Mouse (Mus musculus): ENCODE measurements at regions not wholly inside any gene's neighbourhood (a gene's known extent, or its start where the extent isn't known, plus 50 kb on each side); places are given as distances from the start of the nearest gene placed in this dataset.
"Not testable (repeated sequence)": the region's sequence is repeated elsewhere in the genome, so short reads cannot be mapped to it uniquely, and the experiment has no call there.

- no peak for DNase-seq
Observed at GRCm38 (mm10) chr5:26586108-26586507, 230.9 kb upstream of the Dpp6 start.

DNA sequence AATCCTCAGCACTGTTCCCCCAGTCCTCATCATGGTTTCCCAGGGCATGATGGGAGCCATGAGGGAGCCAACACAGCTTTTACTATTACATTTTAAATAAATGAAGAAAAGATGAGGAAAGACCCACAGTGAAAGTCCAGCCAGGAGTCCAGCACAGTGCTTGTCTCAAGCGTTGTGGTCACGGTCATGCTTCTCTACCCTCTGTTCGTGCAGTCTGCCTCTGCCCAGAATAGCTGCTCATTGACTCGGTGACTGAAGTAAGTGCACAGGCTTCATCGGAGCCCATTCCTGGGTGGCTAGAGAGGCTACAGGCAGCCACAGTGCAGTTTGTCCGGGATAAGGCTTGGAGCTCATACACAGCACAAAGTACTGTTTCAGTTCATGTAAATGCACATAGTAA lies 226.1 kb upstream of the Dpp6 start:
- no peak for DNase-seq

DNA sequence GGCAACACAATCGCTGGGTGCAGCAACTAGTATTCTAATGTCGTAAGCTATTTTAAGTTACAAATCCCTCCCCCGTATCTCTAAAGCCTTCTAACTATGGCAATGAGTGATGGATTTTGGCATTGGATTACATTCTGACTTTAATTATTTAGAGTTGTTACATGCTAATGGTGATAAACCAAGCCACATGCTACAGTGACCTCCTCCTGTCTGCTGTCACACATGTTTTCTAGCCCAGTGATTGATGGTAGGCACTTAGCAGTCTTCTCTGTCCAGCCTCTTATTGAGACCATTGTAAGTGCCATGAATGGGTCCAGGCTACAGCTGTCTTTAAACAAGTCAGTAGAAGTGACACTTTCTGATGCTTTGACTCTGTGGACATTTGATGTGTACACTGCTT lies 224.7 kb upstream of the Dpp6 start:
- no peak for DNase-seq

- DNase-seq: no peak
Observed at GRCm38 (mm10) chr5:26597991-26598390, 219.0 kb upstream of the Dpp6 start.

- DNase-seq: no peak
Observed at GRCm38 (mm10) chr5:26619272-26619671, 197.7 kb upstream of the Dpp6 start.

DNA sequence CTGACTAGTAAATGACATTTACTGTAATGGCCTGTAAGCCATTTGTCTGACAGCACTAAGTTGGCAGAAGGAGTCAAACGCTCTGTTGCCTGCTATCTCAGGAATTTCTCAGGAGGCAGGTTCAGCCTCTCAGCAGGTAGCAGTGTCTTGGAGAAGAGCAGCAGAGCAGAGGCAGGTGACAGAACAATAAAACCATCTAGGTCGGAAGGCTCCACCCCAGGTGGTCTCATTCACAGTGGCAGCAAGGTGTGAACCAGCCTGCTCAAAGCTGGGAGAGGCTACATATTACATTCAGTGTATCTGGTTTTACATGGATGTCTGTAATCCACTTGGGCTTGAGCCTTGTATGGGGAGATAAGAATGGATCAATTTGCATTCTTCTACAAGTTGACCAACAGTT lies 194.9 kb upstream of the Dpp6 start:
- DNase-seq: no peak

- no peak for DNase-seq
Observed at GRCm38 (mm10) chr5:26671478-26671877, 145.5 kb upstream of the Dpp6 start.

DNA sequence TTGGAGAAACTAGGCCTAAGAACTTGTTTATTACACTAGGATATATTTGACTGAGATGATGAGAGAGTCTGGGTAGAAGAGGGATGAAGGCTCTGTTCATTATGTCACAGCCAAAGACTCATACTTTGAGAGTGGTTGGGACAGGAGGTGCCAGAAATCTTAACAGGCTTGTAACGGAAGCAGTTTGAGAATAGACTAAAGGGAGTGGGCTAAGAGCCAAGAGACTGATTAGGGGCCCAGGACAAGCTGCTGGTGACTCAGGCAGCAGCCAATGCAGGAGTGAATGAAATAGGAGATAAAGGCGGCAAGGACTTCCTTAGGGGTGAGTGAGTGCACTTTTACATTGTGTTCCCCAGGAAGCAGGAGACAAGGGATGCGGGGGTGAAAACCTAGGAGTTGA lies 127.2 kb upstream of the Dpp6 start:
- no peak for DNase-seq

DNA sequence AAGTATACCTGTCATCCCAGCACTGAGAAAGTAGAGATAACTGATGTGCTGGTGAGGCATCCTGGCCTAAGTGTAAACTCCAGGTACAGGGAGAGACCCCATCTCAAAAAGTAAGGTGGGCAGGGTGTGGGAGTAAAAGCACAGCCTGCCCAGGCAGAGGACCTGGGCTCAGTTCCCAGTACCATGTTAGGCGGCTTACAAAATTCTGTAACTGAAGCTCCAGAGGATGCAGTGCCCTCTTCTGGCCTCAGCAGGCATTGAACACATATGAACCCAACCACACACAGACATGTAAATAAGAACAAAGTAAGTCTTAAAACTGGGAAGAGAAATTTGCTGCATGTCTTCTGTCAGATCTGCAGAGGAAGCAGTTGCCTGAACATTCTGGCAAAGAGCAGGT lies 125.9 kb upstream of the Dpp6 start:
- DNase-seq: no peak

GRCm38 (mm10) chr5:26692013-26692412 lies 125.0 kb upstream of the Dpp6 start:
- DNase-seq: no peak

GRCm38 (mm10) chr5:26703621-26704020 lies 113.4 kb upstream of the Dpp6 start:
- DNase-seq: not testable (repeated sequence)

- no peak for DNase-seq
Observed at GRCm38 (mm10) chr5:26707661-26708060, 109.3 kb upstream of the Dpp6 start.

- DNase-seq: no peak
Observed at GRCm38 (mm10) chr5:26724491-26724890, 92.5 kb upstream of the Dpp6 start.

DNA sequence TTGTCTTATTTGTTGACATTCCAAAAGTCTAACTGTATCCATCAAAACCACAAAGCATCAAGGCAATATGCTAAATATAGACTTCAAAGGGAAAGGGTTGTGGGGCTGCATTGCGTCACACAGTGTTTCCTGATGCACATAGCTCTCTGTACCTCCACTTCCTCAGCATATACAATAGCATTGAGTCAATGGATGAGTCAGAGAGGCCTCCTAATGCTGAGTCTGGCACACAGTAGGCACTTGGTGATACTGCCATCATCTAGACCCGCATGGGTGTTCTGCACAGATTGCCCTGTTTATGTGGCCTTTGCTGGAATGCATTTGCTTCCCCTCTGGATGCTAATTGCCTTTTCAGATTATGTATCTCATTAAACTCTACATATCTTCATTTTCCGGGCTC lies 91.0 kb upstream of the Dpp6 start:
- DNase-seq: no peak

DNA sequence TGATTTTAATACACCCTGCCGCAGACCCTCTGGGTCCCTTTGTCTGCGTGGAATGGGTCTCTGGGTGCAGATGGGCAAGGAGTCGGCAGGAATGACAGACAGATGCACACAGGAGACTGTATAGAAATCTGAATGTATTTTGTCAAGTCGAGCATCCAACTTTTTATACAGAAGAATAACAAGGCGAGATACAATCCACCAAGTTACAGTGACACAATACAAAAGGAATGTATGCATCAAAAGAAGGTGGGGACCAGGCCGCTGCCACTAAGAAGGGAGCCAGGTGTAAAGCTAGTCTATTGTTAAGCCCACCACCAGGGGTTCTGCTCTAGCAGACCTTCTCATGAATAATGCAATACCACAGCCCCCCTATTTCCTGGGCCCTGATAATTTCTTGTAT lies 65.8 kb upstream of the Dpp6 start:
- DNase-seq: not testable (repeated sequence)

GRCm38 (mm10) chr5:26751601-26752305 lies 65.2 kb upstream of the Dpp6 start:
- not testable (repeated sequence) for DNase-seq

DNA sequence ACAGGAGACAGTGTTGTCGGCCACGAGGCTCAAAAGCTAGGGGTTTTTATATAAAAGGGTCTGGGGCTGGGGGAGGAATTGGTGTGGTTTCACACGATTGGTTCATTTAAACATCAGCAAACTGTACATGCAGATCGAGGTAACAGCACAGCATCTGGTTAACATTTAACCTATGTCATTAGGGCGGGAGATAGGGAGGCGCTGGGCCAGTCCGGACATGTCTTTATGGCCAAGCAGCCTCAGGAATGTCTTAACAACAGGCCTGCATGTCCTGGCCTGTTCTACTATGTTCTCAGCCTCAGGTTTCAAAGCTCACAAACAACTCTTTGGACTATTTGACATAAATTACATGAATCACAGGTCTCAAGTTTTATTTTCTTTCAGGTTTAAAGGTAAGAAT lies 62.9 kb upstream of the Dpp6 start:
- not testable (repeated sequence) for DNase-seq

Data from adrenal gland, postnatal 25 days (tissue).